Mouse (Mus musculus): ENCODE results near the gene Bcl3.

DNA sequence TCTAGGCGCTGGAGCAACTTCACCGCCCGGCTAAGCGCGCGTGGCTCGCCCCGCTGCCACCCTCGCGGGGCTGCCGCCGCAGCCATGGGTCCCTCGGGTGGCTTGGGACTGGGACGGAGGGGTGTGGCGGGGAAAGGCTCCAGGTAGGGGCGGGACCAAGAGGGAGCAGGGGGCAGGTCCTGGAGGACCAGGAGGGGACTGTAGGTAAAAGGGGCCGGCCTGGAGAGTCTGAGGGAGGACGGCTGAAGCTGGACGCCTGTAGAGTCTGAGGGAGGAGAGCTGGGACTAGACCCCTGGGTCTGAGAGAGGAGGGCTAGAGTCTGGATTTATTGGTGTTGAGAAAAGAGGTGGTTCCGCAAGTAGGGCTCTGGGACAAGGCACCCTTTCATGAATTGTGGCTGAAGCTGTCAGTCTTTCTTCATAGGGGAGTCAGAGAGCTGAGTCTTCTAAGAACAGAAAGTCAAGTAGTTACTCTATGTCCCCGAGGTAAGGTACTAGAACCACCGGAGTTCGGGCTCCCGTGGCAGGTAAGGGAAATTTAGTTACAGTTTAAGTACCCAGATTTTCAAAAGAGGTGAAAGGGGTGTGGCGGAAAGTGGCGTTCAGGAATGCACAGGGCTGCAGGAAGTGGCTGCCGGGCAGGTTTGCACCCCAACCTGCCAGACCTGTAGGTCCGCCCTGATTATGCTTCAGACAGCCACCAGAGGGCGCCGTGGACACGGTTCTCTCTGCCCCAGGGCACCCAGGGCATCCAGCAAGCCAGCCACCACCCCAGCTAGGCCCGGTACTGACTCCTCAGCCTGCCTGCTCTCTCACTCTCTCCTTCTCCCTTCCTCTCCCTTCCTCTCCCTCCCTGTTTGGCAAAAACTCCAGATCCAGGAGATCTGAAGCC lies 25.6 kb downstream of the Bcl3 start, which contains the start of gene Cblc:
- TF ChIP-seq CTCF (IDR thresholded peaks at IDR 0.05; ENCODE audit: low read depth, low read length) = peak; percentile 85
- no peak for TF ChIP-seq TAL1 (conservative IDR thresholded peaks at IDR 0.05; ENCODE audit: low read depth, low read length)
- TF ChIP-seq GATA2 (IDR thresholded peaks at IDR 0.05; ENCODE audit: borderline replicate concordance, low read depth, low read length) = no peak
